Mouse (Mus musculus) heart, embryonic 10.5 days (tissue): Measurements from ENCODE around the gene Map4k1. TPM values are rescaled to one million over a fixed set of nuclear protein-coding genes. Genes with fewer than 3 reads are reported as not detected.

Source experiments
- DNase-seq: peaks from one replicate; pipeline ENCODE4 v3.0.0-alpha.2; 2017; ENCODE audit warnings: low spot score
- H3K27ac ChIP-seq: fragments of 300-500 bp; sonication (generic); 2 replicates; pipeline ENCODE4 v1.5.1; 2016; ENCODE audit warnings: mild to moderate bottlenecking
- H3K27me3 ChIP-seq: fragments of 300-500 bp; sonication (generic); 2 replicates; pipeline ENCODE4 v1.6.1; 2016; ENCODE audit warnings: mild to moderate bottlenecking; ENCODE audit not compliant: poor library complexity, insufficient read depth, severe bottlenecking
- H3K36me3 ChIP-seq: fragments of 300-500 bp; sonication (generic); 2 replicates; pipeline ENCODE4 v1.6.1; 2016; ENCODE audit warnings: mild to moderate bottlenecking, moderate library complexity
- H3K4me1 ChIP-seq: fragments of 300-500 bp; sonication (generic); 2 replicates; pipeline ENCODE4 v1.6.1; 2016; ENCODE audit warnings: mild to moderate bottlenecking
- H3K4me3 ChIP-seq: fragments of 300-500 bp; sonication (generic); 2 replicates; pipeline ENCODE4 v1.5.1; 2016; ENCODE audit warnings: mild to moderate bottlenecking, moderate library complexity
- H3K9me3 ChIP-seq: fragments of 300-500 bp; sonication (generic); 2 replicates; pipeline ENCODE4 v1.6.1; 2016; ENCODE audit warnings: mild to moderate bottlenecking, moderate library complexity
- WGBS: fragments of 180-500 bp; shearing (Covaris S2); methylation state at CpG from one replicate; pipeline ENCODE4 v1.1.7; 2016; 5-methylcytosine and 5-hydroxymethylcytosine counted together
- polyA plus RNA-seq: library from polyadenylated mRNA; unstranded; fragments of >200 nt; fragmentation: Nextera tagmentation; extraction: Ambion mirVana; gene quantifications from 2 replicates; pipeline ENCODE4 v1.2.1, GENCODE M21; 2016

Map4k1 gene
- polyA plus RNA-seq, 1 experiment from 2014 or later, result 14.3 TPM

GRCm38 (mm10) chr7:28946271-28946610 lies 35.6 kb upstream of the Map4k1 start:
- no peak for DNase-seq
- 4% methylated on average over 1 of the region's 1 CpGs for WGBS
- peaks cover 96% of the 10 kb centered on the region for H3K4me1 ChIP-seq
- no peak overlapping the region for H3K4me3 ChIP-seq
- H3K36me3 ChIP-seq, result peaks cover 30% of the 10 kb centered on the region
- H3K27ac ChIP-seq, result peak overlapping the region; percentile 94
- H3K9me3 ChIP-seq, result no peaks in the 10 kb centered on the region
- H3K27me3 ChIP-seq, result no peaks in the 10 kb centered on the region

DNA sequence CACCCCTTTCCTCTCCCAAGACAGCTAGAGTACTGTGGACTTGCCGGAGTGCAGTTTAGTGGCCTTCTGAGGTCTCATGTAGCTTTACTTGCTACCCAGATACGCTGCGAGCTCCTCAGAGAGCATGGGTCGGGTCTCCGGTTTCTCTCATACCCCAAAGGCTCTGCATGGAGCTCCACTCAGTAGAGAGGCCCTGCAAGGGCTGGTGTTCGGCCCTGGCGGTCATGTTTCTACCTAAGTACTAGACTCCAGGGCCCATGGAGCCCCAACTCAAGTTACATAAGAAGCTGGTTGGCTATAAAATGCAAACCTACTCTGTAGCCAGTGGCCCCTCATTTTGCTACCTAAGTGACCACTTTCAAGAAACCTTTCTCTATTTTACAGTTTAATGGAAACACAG lies 33.1 kb upstream of the Map4k1 start:
- Histone ChIP-seq H3K27me3 (no peaks in the 10 kb centered on the region), H3K4me1 (peaks cover 98% of the 10 kb centered on the region), H3K4me3 (no peak overlapping the region), H3K27ac (peak overlapping the region; percentile 85), H3K9me3 (no peaks in the 10 kb centered on the region), H3K36me3 (peaks cover 17% of the 10 kb centered on the region)
- DNase-seq, result no peak
- 84% methylated on average over 7 of the region's 7 CpGs for WGBS

DNA sequence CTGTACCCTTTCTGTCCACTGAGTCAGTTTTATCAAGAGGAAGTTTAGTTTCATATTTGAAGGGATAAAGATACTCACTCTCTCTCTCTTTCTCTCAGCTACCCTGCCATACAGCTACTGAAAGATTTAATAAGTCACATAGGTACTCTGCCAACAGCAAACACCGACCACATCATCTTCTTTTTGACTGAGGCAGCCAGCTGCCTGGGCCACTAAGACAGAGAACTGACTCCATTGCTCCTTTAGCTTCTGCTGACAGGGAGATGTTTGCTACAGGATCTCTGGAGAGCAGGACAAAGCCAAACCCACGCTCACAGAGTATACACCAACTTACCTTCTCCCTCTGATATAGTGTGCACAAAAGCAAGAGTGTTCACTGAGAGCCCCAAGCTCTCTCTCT lies 32.6 kb upstream of the Map4k1 start:
- Histone ChIP-seq H3K27me3 (no peaks in the 10 kb centered on the region), H3K27ac (peak overlapping the region; percentile 85), H3K9me3 (no peaks in the 10 kb centered on the region), H3K4me3 (no peak overlapping the region), H3K4me1 (peaks cover 98% of the 10 kb centered on the region), H3K36me3 (peaks cover 17% of the 10 kb centered on the region)
- WGBS, result 85% methylated on average over 2 of the region's 2 CpGs
- DNase-seq, result no peak

GRCm38 (mm10) chr7:28950346-28951037 lies 31.4 kb upstream of the Map4k1 start:
- H3K4me3 ChIP-seq, result no peak overlapping the region
- H3K4me1 ChIP-seq, result peaks cover 94% of the 10 kb centered on the region
- DNase-seq, result no peak
- H3K9me3 ChIP-seq, result no peaks in the 10 kb centered on the region
- H3K27ac ChIP-seq, result peak overlapping the region; percentile 13; the same call in 1 of the 2 replicates
- H3K27me3 ChIP-seq, result no peaks in the 10 kb centered on the region
- peaks cover 19% of the 10 kb centered on the region for H3K36me3 ChIP-seq
- WGBS, result 90% methylated on average over 10 of the region's 10 CpGs

- H3K27me3 ChIP-seq, result no peaks in the 10 kb centered on the region
- H3K4me1 ChIP-seq, result peaks cover 93% of the 10 kb centered on the region
- H3K4me3 ChIP-seq, result no peak overlapping the region
- H3K9me3 ChIP-seq, result no peaks in the 10 kb centered on the region
- peak overlapping the region; percentile 81 for H3K27ac ChIP-seq
- WGBS, result 58% methylated on average over 2 of the region's 2 CpGs
- H3K36me3 ChIP-seq, result peaks cover 26% of the 10 kb centered on the region
- no peak for DNase-seq
Observed at GRCm38 (mm10) chr7:28951764-28952163, 30.1 kb upstream of the Map4k1 start.

DNA sequence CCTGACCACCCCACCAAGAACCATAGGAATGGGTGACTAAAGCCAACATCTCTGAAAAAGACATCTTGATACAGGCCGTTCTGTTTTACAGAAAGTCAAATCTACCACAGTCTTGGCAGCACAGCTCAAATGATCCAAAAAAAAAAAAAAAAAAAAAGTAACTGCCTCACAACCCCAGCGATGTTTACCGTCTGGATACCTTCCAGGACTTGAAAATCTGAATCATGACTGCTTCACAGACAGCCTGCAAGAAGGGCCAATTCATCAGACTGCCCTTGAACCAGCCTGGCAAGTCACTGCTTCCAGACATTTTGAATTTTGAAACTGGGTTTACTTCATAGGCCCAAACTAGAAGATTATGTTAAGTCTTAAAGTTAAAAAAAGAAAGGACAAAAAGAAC lies 29.1 kb upstream of the Map4k1 start:
- H3K4me1 ChIP-seq, result peaks cover 92% of the 10 kb centered on the region
- H3K4me3 ChIP-seq, result no peak overlapping the region
- no peak for DNase-seq
- H3K36me3 ChIP-seq, result peaks cover 26% of the 10 kb centered on the region
- peak overlapping the region; percentile 83 for H3K27ac ChIP-seq
- H3K9me3 ChIP-seq, result no peaks in the 10 kb centered on the region
- WGBS, result 45% methylated on average over 3 of the region's 3 CpGs
- H3K27me3 ChIP-seq, result no peaks in the 10 kb centered on the region

DNA sequence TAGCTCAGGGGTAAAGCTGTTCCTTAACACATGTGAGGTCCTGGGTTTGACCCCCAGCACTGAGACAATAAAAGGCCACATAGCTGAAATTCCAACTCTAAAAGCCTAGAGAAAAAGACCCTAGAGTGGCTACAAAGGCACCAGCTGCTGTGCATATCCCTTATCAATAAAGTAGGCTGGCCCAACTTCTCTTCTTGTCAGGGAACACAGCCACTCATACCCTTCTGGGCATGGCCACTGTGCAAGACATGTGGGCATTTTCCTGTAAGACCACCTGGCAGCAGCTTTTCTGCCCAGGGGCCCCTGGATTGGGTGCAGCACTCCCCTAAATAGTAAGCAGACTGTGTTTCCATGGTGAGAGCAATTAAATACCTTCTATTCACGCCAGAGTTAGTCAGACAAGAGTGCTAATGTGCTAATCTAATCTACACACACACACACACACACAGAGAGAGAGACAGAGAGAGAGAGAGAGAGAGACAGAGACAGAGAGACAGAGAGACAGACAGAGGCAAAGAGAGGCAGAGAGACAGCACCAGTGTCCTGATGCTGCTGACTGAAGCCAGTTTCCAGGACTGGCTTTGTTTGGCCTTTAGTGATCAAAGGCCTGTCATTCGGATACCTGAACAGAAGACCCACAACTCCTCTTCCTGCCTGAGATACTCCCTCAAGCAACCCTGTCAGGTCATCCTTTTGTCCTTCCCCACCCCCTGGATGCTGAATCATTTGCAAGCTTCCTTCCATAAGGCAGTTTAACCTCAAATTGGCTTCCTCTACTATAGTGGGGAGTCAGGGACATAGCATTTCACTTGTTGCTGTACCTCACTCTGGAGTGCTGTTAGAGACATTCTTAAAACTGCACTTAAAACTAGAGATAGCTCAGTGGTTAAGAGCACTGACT lies 28.1 kb upstream of the Map4k1 start:
- Histone ChIP-seq H3K27ac (peak overlapping the region; percentile 83), H3K9me3 (no peaks in the 10 kb centered on the region), H3K36me3 (peaks cover 26% of the 10 kb centered on the region), H3K4me3 (peak overlapping the region; percentile 25), H3K27me3 (no peaks in the 10 kb centered on the region), H3K4me1 (peaks cover 92% of the 10 kb centered on the region)
- 13% methylated on average over 2 of the region's 2 CpGs for WGBS
- no peak for DNase-seq

GRCm38 (mm10) chr7:28954773-28955172 lies 27.1 kb upstream of the Map4k1 start:
- DNase-seq, result no peak
- 81% methylated on average over 4 of the region's 4 CpGs for WGBS
- Histone ChIP-seq H3K9me3 (no peaks in the 10 kb centered on the region), H3K27ac (0 out of 2 replicates have a peak overlapping the region, but pooled peaks have one; percentile 47), H3K36me3 (peaks cover 20% of the 10 kb centered on the region), H3K4me3 (no peak overlapping the region), H3K27me3 (no peaks in the 10 kb centered on the region), H3K4me1 (peaks cover 92% of the 10 kb centered on the region)

GRCm38 (mm10) chr7:28955295-28955897 lies 26.5 kb upstream of the Map4k1 start:
- no peak for DNase-seq
- peaks cover 18% of the 10 kb centered on the region for H3K36me3 ChIP-seq
- H3K27me3 ChIP-seq, result no peaks in the 10 kb centered on the region
- whole genome bisulfite sequencing, result 71% methylated on average over 5 of the region's 5 CpGs
- peaks cover 92% of the 10 kb centered on the region for H3K4me1 ChIP-seq
- H3K27ac ChIP-seq, result peak overlapping the region; percentile 47; the same call in 1 of the 2 replicates
- no peak overlapping the region for H3K4me3 ChIP-seq
- H3K9me3 ChIP-seq, result no peaks in the 10 kb centered on the region

DNA sequence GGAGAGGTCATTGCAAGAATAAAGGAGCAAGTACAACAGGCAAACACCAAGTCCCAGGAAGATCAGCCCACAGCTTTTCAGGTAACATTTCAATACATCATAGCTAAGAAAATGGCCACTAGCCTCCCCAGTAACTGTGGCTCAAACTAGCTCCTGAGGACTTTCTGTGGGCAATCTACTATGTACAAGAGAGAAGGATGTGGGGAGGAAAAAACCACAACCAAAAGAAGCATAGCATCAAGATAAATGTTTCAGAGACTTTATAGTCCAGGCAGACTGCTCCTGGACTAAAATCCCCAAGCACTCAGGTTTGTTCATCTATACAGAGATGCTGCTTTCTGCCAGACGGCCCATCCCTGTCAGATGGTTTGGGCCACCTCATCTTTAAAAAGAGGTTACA lies 25.6 kb upstream of the Map4k1 start:
- Histone ChIP-seq H3K9me3 (no peaks in the 10 kb centered on the region), H3K4me1 (peaks cover 85% of the 10 kb centered on the region), H3K36me3 (peaks cover 11% of the 10 kb centered on the region), H3K27me3 (no peaks in the 10 kb centered on the region), H3K4me3 (no peak overlapping the region), H3K27ac (no peak overlapping the region)
- no peak for DNase-seq
- 87% methylated on average over 1 of the region's 1 CpGs for WGBS

DNA sequence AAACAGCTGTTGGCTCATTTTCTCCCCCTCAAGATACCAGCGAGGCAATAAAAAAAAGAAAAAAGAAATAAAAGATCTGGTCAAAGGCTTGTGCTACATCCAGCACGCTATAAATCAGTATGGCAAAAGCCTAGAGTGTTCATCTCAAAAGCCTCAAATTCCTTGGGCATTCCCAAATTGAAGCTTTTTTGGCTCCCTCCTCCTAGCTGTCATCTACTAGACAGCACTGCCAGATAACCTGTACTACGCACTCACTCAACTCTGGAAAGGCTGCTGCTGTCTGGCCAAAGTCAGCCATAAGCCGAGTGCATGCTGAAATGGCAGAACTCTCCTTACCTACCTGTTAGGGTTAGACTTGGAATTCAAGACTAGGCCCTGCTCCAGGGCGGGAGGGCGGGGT lies 24.6 kb upstream of the Map4k1 start:
- no peak overlapping the region for H3K4me3 ChIP-seq
- WGBS, result 67% methylated on average over 6 of the region's 6 CpGs
- H3K27ac ChIP-seq, result no peak overlapping the region
- peaks cover 78% of the 10 kb centered on the region for H3K4me1 ChIP-seq
- no peaks in the 10 kb centered on the region for H3K27me3 ChIP-seq
- peaks cover 8% of the 10 kb centered on the region for H3K36me3 ChIP-seq
- DNase-seq, result no peak
- no peaks in the 10 kb centered on the region for H3K9me3 ChIP-seq

GRCm38 (mm10) chr7:28957997-28958725 lies 23.7 kb upstream of the Map4k1 start:
- Histone ChIP-seq H3K27ac (peak overlapping the region; percentile 62), H3K9me3 (no peaks in the 10 kb centered on the region), H3K4me3 (no peak overlapping the region; the same call in 1 of the 2 replicates), H3K4me1 (peaks cover 76% of the 10 kb centered on the region), H3K36me3 (peaks cover 8% of the 10 kb centered on the region), H3K27me3 (no peaks in the 10 kb centered on the region)
- no peak for DNase-seq
- WGBS, result 57% methylated on average over 1 of the region's 1 CpGs
